Mouse (Mus musculus) liver, postnatal 0 days (tissue): ENCODE measurements around the gene Hoxa11. TPM values are rescaled to one million over a fixed set of nuclear protein-coding genes. Genes with fewer than 3 reads are reported as not detected.

Source experiments
- ATAC-seq: fragments of 200-750 bp; cut with Nextera tagmentation; 2 replicates; pipeline ENCODE4 v1.8.0; 2017; ENCODE audit warnings: mild to moderate bottlenecking, moderate library complexity
- DNase-seq: peaks from one replicate; pipeline ENCODE4 v3.0.0-alpha.2; 2016
- H3K27ac ChIP-seq: fragments of 300-500 bp; sonication (generic); 2 replicates; pipeline ENCODE4 v1.5.1; 2014; ENCODE audit warnings: antibody characterized with exemption, moderate library complexity, mild to moderate bottlenecking, low read depth
- H3K27me3 ChIP-seq: fragments of 300-500 bp; sonication (generic); 2 replicates; pipeline ENCODE4 v1.6.1; 2014; ENCODE audit warnings: low read length, control low read depth, mixed read lengths; ENCODE audit not compliant: insufficient read depth
- H3K36me3 ChIP-seq: fragments of 300-500 bp; sonication (generic); replicated peaks from 2 replicates; pipeline ENCODE4 v1.6.1; 2014; ENCODE audit warnings: mild to moderate bottlenecking, control low read depth, low read length, moderate library complexity, mixed read lengths; ENCODE audit not compliant: insufficient read depth
- H3K4me1 ChIP-seq: fragments of 300-500 bp; sonication (generic); 2 replicates; pipeline ENCODE4 v1.6.1; 2014; ENCODE audit warnings: antibody characterized with exemption, mild to moderate bottlenecking, control low read depth; ENCODE audit not compliant: insufficient read depth
- H3K4me2 ChIP-seq: fragments of 300-500 bp; sonication (generic); 2 replicates; pipeline ENCODE4 v1.6.1; 2014; ENCODE audit warnings: low read depth, mild to moderate bottlenecking, low read length, moderate library complexity, mixed read lengths
- H3K4me3 ChIP-seq: fragments of 300-500 bp; sonication (generic); 2 replicates; pipeline ENCODE4 v1.5.1; 2014; ENCODE audit warnings: low read depth, low read length
- H3K9ac ChIP-seq: fragments of 300-500 bp; sonication (generic); replicated peaks from 2 replicates; pipeline ENCODE4 v1.6.1; 2014; ENCODE audit warnings: mild to moderate bottlenecking, moderate library complexity
- H3K9me3 ChIP-seq: fragments of 300-500 bp; sonication (generic); 2 replicates; pipeline ENCODE4 v1.6.1; 2016; ENCODE audit warnings: mild to moderate bottlenecking, control low read depth, low read length, mixed read lengths
- CTCF ChIP-seq: sonication (generic); IDR thresholded peaks from 2 replicates; pipeline ENCODE4 v1.5.1; 2016; ENCODE audit warnings: antibody characterized with exemption, low read depth
- EP300 ChIP-seq: IDR thresholded peaks from 2 replicates; pipeline ENCODE4 v1.6.1; 2016; ENCODE audit warnings: antibody characterized with exemption, low read depth, mild to moderate bottlenecking
- WGBS: fragments of 180-500 bp; shearing (Covaris S2); extraction: QIAGEN DNeasy Blood & Tissue Kit; methylation state at CpG from one replicate; pipeline ENCODE4 v1.1.7; 2014; ENCODE audit not compliant: insufficient replicate concordance; 5-methylcytosine and 5-hydroxymethylcytosine counted together
- polyA plus RNA-seq: library from polyadenylated mRNA; unstranded; fragments of >200 nt; fragmentation: Nextera tagmentation; extraction: Ambion mirVana; gene quantifications from 2 replicates; pipeline ENCODE4 v1.2.1, GENCODE M21; 2015

Gene Hoxa11
- polyA plus RNA-seq, 1 experiment from 2014 or later, result not detected

- ATAC-seq (no peak), DNase-seq (no peak)
- no peaks in the 10 kb centered on the region for H3K36me3 ChIP-seq
- H3K9me3 ChIP-seq, result no peaks in the 10 kb centered on the region
- TF ChIP-seq EP300, result no peak
- TF ChIP-seq CTCF, result no peak
- no peak overlapping the region for H3K4me3 ChIP-seq
- H3K9ac ChIP-seq, result no peak overlapping the region
- 4% methylated on average over 9 of the region's 9 CpGs for WGBS
- H3K27me3 ChIP-seq, result peaks cover 93% of the 10 kb centered on the region
- peaks cover 4% of the 10 kb centered on the region for H3K4me1 ChIP-seq
- H3K4me2 ChIP-seq, result no peak overlapping the region
- H3K27ac ChIP-seq, result no peak overlapping the region
Measured at GRCm38 (mm10) chr6:52261751-52262462, 16.3 kb upstream of the Hoxa11 start.

GRCm38 (mm10) chr6:52260654-52261575 is 15.3 kb upstream of the Hoxa11 start, which contains the start of gene Hoxa13:
Gene Hoxa13 (minus strand): TSS chr6:52260880.
- 1% methylated on average over 24 of the region's 72 CpGs for WGBS
- Histone ChIP-seq H3K27me3 (peaks cover 91% of the 10 kb centered on the region), H3K4me1 (peaks cover 4% of the 10 kb centered on the region), H3K9me3 (no peaks in the 10 kb centered on the region), H3K4me3 (peak within 1 kb of the TSS; percentile 36; the same call in 1 of the 2 replicates), H3K9ac (no peak within 1 kb of the TSS), H3K27ac (no peak within 1 kb of the TSS), H3K36me3 (no peaks in the 10 kb centered on the region), H3K4me2 (peak within 1 kb of the TSS; percentile 72)
- no peak for DNase-seq
- TF ChIP-seq CTCF (no peak), EP300 (no peak)
- peak; percentile 53; the same call in 1 of the 2 replicates for ATAC-seq

GRCm38 (mm10) chr6:52259811-52260261 is 14.2 kb upstream of the Hoxa11 start:
- Histone ChIP-seq H3K27me3 (peaks cover 91% of the 10 kb centered on the region), H3K9ac (no peak overlapping the region), H3K36me3 (no peaks in the 10 kb centered on the region), H3K27ac (no peak overlapping the region), H3K4me3 (peak overlapping the region; percentile 9; the same call in 1 of the 2 replicates), H3K4me1 (peaks cover 4% of the 10 kb centered on the region), H3K4me2 (peak overlapping the region; percentile 72), H3K9me3 (no peaks in the 10 kb centered on the region)
- TF ChIP-seq EP300 (no peak), CTCF (no peak)
- no peak for DNase-seq
- no peak for ATAC-seq
- WGBS, result 2% methylated on average over 38 of the region's 39 CpGs

- no peak for DNase-seq
- Histone ChIP-seq H3K4me3 (no peak overlapping the region), H3K27me3 (peaks cover 91% of the 10 kb centered on the region), H3K36me3 (no peaks in the 10 kb centered on the region), H3K9me3 (no peaks in the 10 kb centered on the region), H3K9ac (no peak overlapping the region), H3K4me1 (peaks cover 4% of the 10 kb centered on the region), H3K27ac (no peak overlapping the region), H3K4me2 (no peak overlapping the region)
- ATAC-seq, result no peak
- WGBS, result 2% methylated on average over 24 of the region's 25 CpGs
- TF ChIP-seq EP300 (no peak), CTCF (no peak)
Measured at GRCm38 (mm10) chr6:52259081-52259790, 13.6 kb upstream of the Hoxa11 start.

- Histone ChIP-seq H3K4me1 (peaks cover 4% of the 10 kb centered on the region), H3K36me3 (no peaks in the 10 kb centered on the region), H3K9ac (no peak overlapping the region), H3K4me2 (no peak overlapping the region), H3K27ac (no peak overlapping the region), H3K27me3 (peaks cover 91% of the 10 kb centered on the region), H3K9me3 (no peaks in the 10 kb centered on the region), H3K4me3 (no peak overlapping the region)
- ATAC-seq (no peak), DNase-seq (peak; percentile 83)
- TF ChIP-seq CTCF, result peak; percentile 81
- no peak for TF ChIP-seq EP300
- WGBS, result under 1% methylated on average over 6 of the region's 6 CpGs
Measured at GRCm38 (mm10) chr6:52256956-52257355, 11.3 kb upstream of the Hoxa11 start.
